Mouse (Mus musculus) megakaryocyte, embryonic 14.5 days (primary cell): ENCODE measurements around the gene Adprm. TPM values are rescaled to one million over a fixed set of nuclear protein-coding genes. Genes with fewer than 3 reads are reported as not detected.

Experiments used
- H3K27me3 ChIP-seq: replicated peaks from 2 replicates; pipeline ENCODE3; 2012; ENCODE audit warnings: inconsistent platforms
- H3K36me3 ChIP-seq: replicated peaks from 2 replicates; pipeline ENCODE3; 2012; ENCODE audit warnings: low read length, inconsistent platforms, mixed read lengths
- H3K4me1 ChIP-seq: 2 replicates; pipeline ENCODE4 v1.6.1; 2012; ENCODE audit warnings: inconsistent platforms
- H3K4me3 ChIP-seq: replicated peaks from 2 replicates; pipeline ENCODE3; 2012; ENCODE audit warnings: moderate library complexity, mild to moderate bottlenecking, inconsistent platforms
- H3K9me3 ChIP-seq: 2 replicates; pipeline ENCODE4 v1.6.1; 2012; ENCODE audit warnings: inconsistent platforms
- FLI1 ChIP-seq: IDR thresholded peaks from 2 replicates; pipeline ENCODE4 v1.6.1; 2012; ENCODE audit warnings: low read length, inconsistent platforms, mixed read lengths
- GATA1 ChIP-seq: IDR thresholded peaks from 3 replicates; pipeline ENCODE4 v1.6.1; 2012; ENCODE audit warnings: mixed read lengths, low read length, inconsistent platforms, borderline replicate concordance
- polyA plus RNA-seq: library from polyadenylated mRNA; stranded (reverse); fragments of >175 nt; gene quantifications from 2 replicates; pipeline ENCODE4 v1.2.3, GENCODE M21; 2012; ENCODE audit warnings: low replicate concordance; ENCODE audit not compliant: insufficient read depth

Gene Adprm
- polyA plus RNA-seq, 1 experiment = 0.82 TPM

DNA sequence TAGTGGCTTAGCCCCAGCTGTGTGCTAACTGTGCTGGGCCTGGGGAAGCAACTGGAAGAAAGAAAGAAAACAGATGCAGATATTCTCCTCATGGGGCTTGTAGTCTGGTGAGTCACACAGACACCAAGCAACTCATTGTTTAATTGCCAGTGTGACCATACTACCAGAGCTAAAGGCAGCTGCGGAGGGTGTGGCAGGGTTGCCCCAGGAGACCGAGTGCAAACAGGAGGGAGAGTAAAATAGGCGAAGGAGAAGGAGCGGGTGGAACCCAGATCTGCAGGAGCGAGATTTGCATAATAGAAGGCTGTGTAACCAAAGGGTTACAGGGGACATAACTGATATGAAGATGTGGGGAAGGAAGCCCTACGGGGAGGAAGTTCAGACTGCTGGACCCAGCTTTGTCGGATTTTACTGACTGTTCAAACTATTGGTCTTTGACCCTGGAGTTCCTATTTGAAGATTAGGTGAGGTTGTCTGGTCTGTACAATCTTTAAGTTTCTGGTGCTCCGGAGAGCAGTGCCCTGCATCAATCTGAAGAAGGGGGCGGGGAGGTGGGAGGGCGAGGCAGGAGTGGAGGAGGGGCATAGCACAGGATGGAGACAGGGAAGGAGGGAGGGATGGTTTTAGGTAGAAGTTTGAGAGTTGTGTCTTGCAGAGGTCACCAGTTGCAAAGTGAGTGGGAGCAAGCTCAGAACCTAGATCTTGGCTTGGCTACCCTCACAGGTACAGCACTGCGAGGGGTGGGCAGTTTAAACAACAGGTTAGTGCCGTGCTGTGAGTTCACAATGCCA lies 34.4 kb downstream of the Adprm start:
- H3K4me3 ChIP-seq = no peak overlapping the region
- no peaks in the 10 kb centered on the region for H3K36me3 ChIP-seq
- peaks cover 35% of the 10 kb centered on the region for H3K4me1 ChIP-seq
- TF ChIP-seq GATA1 = no peak
- no peak for TF ChIP-seq FLI1
- H3K27me3 ChIP-seq = peaks cover 62% of the 10 kb centered on the region
- no peaks in the 10 kb centered on the region for H3K9me3 ChIP-seq

GRCm38 (mm10) chr11:67011635-67012034 lies 40.8 kb downstream of the Adprm start:
- H3K4me1 ChIP-seq = peaks cover 14% of the 10 kb centered on the region
- H3K9me3 ChIP-seq = no peaks in the 10 kb centered on the region
- no peak overlapping the region for H3K4me3 ChIP-seq
- TF ChIP-seq GATA1 = no peak
- H3K27me3 ChIP-seq = peaks cover 58% of the 10 kb centered on the region
- H3K36me3 ChIP-seq = no peaks in the 10 kb centered on the region

DNA sequence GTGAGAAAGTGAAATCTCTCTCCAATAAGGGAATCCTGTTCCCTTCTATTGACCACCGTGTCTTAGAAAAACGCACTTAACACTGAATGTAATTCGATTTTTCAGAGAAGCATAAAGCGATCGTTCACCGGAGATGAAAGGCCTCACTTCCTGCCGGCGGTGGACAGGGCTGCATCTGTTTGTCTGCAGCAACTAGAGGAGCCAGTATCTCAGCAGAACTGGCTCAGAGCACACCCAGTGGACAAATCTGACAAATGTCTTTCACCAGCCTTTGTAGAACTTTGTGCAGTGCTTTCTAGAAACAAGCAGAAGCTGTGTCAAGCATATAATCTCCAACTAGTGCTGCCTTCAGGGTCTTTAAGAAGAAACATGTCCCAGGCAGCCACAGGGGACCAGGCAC lies 42.0 kb downstream of the Adprm start:
- no peak for TF ChIP-seq FLI1
- H3K27me3 ChIP-seq = peaks cover 51% of the 10 kb centered on the region

GRCm38 (mm10) chr11:67008528-67008927 lies 43.9 kb downstream of the Adprm start:
- no peak overlapping the region for H3K4me3 ChIP-seq
- no peaks in the 10 kb centered on the region for H3K36me3 ChIP-seq
- H3K4me1 ChIP-seq = peaks cover 8% of the 10 kb centered on the region
- H3K9me3 ChIP-seq = no peaks in the 10 kb centered on the region
- TF ChIP-seq GATA1 (no peak), FLI1 (no peak)
- peaks cover 37% of the 10 kb centered on the region for H3K27me3 ChIP-seq

More for the DNA sequence above, 42.0 kb downstream of the Adprm start:
- H3K9me3 ChIP-seq = no peaks in the 10 kb centered on the region
- peaks cover 14% of the 10 kb centered on the region for H3K4me1 ChIP-seq
- H3K4me3 ChIP-seq = peak overlapping the region; percentile 60
- no peaks in the 10 kb centered on the region for H3K36me3 ChIP-seq

DNA sequence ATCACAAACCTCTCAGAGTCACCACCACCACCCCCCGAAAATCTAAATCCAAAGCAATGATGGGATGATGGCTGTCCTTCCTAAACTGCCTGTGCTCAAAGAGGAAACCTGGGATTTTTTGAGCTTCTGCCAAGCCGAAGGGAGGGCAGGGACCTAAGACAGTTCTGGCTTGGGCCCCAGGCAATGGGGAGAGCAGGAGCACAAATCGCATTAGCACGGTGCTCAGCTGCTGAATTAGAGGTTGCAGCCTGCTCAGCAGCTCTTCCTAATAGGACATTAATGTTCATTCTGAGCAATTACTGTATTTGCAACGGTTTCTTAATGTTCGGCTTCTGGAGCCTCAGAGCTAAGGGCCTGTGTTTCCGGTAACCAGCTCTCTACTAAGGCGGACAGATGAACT lies 44.4 kb downstream of the Adprm start:
- no peak overlapping the region for H3K4me3 ChIP-seq
- no peaks in the 10 kb centered on the region for H3K9me3 ChIP-seq
- H3K27me3 ChIP-seq = peaks cover 34% of the 10 kb centered on the region
- TF ChIP-seq GATA1 (no peak), FLI1 (no peak)
- H3K4me1 ChIP-seq = peaks cover 10% of the 10 kb centered on the region
- H3K36me3 ChIP-seq = no peaks in the 10 kb centered on the region

- Histone ChIP-seq H3K36me3 (no peaks in the 10 kb centered on the region), H3K27me3 (peaks cover 38% of the 10 kb centered on the region), H3K4me1 (peaks cover 14% of the 10 kb centered on the region), H3K4me3 (no peak overlapping the region), H3K9me3 (no peaks in the 10 kb centered on the region)
- TF ChIP-seq FLI1 (no peak), GATA1 (no peak)
These were observed 49.5 kb downstream of the Adprm start for GRCm38 (mm10) chr11:67002911-67003310.

GRCm38 (mm10) chr11:67001717-67002116 lies 50.7 kb downstream of the Adprm start:
- no peaks in the 10 kb centered on the region for H3K9me3 ChIP-seq
- H3K4me1 ChIP-seq = peaks cover 14% of the 10 kb centered on the region
- no peaks in the 10 kb centered on the region for H3K36me3 ChIP-seq
- TF ChIP-seq FLI1 (no peak), GATA1 (no peak)
- H3K4me3 ChIP-seq = no peak overlapping the region
- peaks cover 46% of the 10 kb centered on the region for H3K27me3 ChIP-seq

DNA sequence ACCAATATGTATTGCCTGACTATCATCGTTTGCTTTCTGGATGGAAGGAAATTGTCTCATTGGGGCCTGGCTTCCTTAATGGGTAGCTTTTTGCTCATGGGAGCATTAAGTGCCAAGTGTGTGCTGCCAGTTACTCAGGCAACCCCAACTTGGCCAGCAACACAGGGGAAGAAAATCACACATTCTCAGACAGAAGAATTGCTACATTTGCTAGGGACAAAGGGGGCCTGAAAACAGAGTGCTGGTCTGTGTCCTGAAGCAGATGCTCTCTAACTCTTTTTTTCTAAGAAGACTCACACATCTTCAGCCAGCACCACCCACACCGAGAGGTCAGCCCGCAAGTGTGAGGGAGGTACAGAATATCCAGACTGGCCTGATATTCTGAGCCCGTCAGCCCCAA lies 51.7 kb downstream of the Adprm start:
- no peaks in the 10 kb centered on the region for H3K9me3 ChIP-seq
- no peak overlapping the region for H3K4me3 ChIP-seq
- H3K27me3 ChIP-seq = peaks cover 49% of the 10 kb centered on the region
- no peaks in the 10 kb centered on the region for H3K36me3 ChIP-seq
- TF ChIP-seq GATA1 (no peak), FLI1 (no peak)
- H3K4me1 ChIP-seq = peaks cover 14% of the 10 kb centered on the region

DNA sequence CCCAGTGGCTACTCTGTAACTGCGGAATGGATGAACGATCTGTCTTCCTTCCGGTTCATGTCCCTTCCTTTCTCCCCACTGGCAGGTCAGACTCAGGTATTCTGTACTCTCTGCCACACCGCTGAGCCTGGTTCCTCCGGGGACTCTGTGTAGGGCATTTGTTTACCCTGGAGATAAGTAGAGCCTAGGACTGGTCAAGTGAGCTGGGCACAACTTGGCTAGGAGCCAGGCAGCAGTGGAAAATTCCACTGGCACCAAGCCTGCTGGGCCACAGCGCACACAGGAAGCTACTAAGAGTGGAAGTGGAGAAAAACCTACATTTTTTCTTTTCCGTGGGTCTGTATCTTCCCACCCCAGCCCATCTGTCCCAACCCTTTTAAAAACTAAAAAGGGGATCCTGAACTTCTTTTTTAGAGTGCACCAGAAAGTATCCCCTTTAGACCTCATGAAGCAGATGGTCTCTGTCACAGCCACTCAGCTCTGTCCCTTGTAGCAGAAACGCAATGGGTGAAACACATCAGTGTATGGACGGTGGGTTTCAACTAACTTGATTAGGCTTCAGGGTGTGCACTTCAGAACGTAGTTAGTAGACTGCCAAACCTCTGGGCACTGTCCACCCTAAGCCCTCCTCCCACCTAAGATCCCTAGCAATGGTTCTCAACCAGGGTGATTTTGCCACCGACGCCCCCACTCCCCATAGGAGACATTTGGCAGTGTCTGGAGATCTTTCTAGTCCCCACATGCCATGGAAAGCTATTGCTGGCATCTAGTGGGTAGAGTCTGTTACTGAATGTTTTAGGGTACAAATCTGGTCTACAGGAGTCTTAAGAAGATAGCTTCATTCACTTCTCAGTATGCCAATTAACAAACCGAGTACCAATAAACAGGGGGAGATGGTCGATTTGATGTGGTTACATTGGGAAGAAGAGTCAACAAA lies 53.7 kb downstream of the Adprm start:
- Histone ChIP-seq H3K36me3 (no peaks in the 10 kb centered on the region), H3K9me3 (no peaks in the 10 kb centered on the region), H3K27me3 (peaks cover 44% of the 10 kb centered on the region), H3K4me3 (no peak overlapping the region), H3K4me1 (peaks cover 14% of the 10 kb centered on the region)
- TF ChIP-seq GATA1 = no peak
- TF ChIP-seq FLI1 = no peak

DNA sequence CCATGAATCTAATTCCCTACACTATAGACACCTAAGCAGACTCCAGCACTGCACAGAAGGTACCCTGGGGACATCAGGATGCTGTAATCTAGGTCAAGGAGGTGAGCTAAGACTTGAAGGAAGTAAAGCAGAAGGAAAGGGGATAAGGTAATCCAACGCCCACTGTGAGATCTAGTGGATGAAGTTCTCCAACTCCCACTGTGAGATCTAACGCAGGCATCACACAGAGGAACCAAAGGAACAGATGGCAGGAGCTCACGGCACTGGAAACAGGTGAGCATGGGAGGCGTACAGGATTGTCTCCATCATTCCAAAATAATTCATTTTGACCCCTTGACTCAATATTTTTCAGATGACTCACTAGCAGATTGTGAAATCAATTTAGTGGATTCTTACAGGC lies 55.9 kb downstream of the Adprm start:
- H3K27me3 ChIP-seq = peaks cover 48% of the 10 kb centered on the region
- TF ChIP-seq FLI1 (no peak), GATA1 (no peak)
- H3K36me3 ChIP-seq = no peaks in the 10 kb centered on the region
- no peaks in the 10 kb centered on the region for H3K4me1 ChIP-seq
- no peaks in the 10 kb centered on the region for H3K9me3 ChIP-seq
- no peak overlapping the region for H3K4me3 ChIP-seq
